Mouse (Mus musculus): Measurements from ENCODE around the gene Spag5.

The Spag5 gene

GRCm38 (mm10) chr11:78353081-78353480 is 51.8 kb downstream of the Spag5 start:
- no peak for DNase-seq

- DNase-seq = no peak
Observed at GRCm38 (mm10) chr11:78354905-78355304, 53.6 kb downstream of the Spag5 start.

GRCm38 (mm10) chr11:78355471-78356238 is 54.3 kb downstream of the Spag5 start:
- peak in 1 of 2 experiments; percentile 57 for DNase-seq

GRCm38 (mm10) chr11:78358330-78359007 is 57.1 kb downstream of the Spag5 start:
- DNase-seq = peak in 1 of 2 experiments; percentile 56

- peak; percentile 59 to 84 for DNase-seq
Observed at GRCm38 (mm10) chr11:78360125-78360788, 58.9 kb downstream of the Spag5 start.

- no peak for DNase-seq
Observed at GRCm38 (mm10) chr11:78360789-78361131, 59.4 kb downstream of the Spag5 start.

- peak in 1 of 2 experiments; percentile 37 for DNase-seq
Observed at GRCm38 (mm10) chr11:78363309-78364007, 62.1 kb downstream of the Spag5 start.

GRCm38 (mm10) chr11:78364103-78364502 is 62.8 kb downstream of the Spag5 start:
- no peak for DNase-seq

GRCm38 (mm10) chr11:78367456-78368225 is 66.3 kb downstream of the Spag5 start:
- DNase-seq = no peak

- DNase-seq = no peak
Observed at GRCm38 (mm10) chr11:78370389-78370788, 69.1 kb downstream of the Spag5 start.

GRCm38 (mm10) chr11:78371711-78372110 is 70.4 kb downstream of the Spag5 start:
- DNase-seq = no peak

Measured in kidney, adult 8-10 months (tissue).